Mouse (Mus musculus) spleen, adult 2 months (tissue): ENCODE measurements at regions not wholly inside any gene's neighbourhood (a gene's known extent, or its start where the extent isn't known, plus 50 kb on each side); places are given as distances from the start of the nearest gene placed in this dataset.

Experiments used
- CTCF ChIP-seq: fragments of 200-500 bp; IDR thresholded peaks from 2 replicates; pipeline ENCODE4 v1.5.1; 2011; ENCODE audit warnings: mild to moderate bottlenecking, inconsistent platforms; ENCODE audit not compliant: insufficient read depth, insufficient read length, insufficient replicate concordance; ENCODE audit errors: extremely low read depth
- POLR2A ChIP-seq: fragments of 200-500 bp; IDR thresholded peaks from 2 replicates; pipeline ENCODE4 v1.6.1; 2011; ENCODE audit warnings: low read depth, low read length, inconsistent platforms

GRCm38 (mm10) chr4:131413380-131413779, 424.7 kb downstream of the Ptpru start:
- no peak for TF ChIP-seq CTCF
- no peak for TF ChIP-seq POLR2A
